Mouse (Mus musculus): ENCODE measurements around the gene Por. TPM values are rescaled to one million over a fixed set of nuclear protein-coding genes. Genes with fewer than 3 reads are reported as not detected.

Por gene
- polyA plus RNA-seq, 1 experiment from 2014 or later, result 135 TPM

DNA sequence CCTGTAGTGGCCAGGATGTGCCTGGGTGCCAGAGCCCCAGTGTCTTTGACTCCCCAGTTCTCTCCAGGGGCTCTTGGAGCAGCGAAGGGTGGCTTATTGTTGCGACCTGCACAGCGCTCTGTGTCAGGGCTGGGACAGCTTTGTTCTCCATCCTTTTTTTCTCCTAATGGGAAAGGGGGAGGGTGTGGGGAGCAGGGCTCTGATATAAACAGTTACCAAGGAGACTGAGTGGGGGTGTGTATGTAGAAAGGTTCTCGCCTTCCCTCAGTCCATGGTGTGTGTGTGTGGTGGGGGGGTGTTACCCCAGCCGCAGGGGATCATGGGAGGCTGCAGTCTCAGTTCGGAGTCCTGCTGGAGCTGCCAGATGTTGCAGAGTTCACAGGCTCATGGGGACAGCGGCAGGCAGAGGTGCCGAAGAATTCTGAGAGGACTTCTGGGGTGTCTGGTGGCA is 55.6 kb downstream of the Por start:
- Histone ChIP-seq H3K4me2 (replicated peaks; ENCODE audit: low read depth, low read length) (no peak overlapping the region; the same call in 1 of the 2 replicates), H3K36me3 (ENCODE audit: insufficient read depth, low read length) (peaks cover 12% of the 10 kb centered on the region; the same call in 1 of the 2 replicates), H3K4me1 (ENCODE audit: insufficient read depth, low read depth, low read length) (peaks cover 4% of the 10 kb centered on the region; the same call in 1 of the 2 replicates), H3K27me3 (replicated peaks; ENCODE audit: insufficient read depth, low read length) (no peaks in the 10 kb centered on the region), H3K4me3 (ENCODE audit: low read depth, low read length) (no peak overlapping the region), H3K27ac (ENCODE audit: low read length) (no peak overlapping the region; the same call in 1 of the 2 replicates), H3K9me3 (ENCODE audit: low read length) (no peaks in the 10 kb centered on the region), H3K9ac (replicated peaks; ENCODE audit: low read depth) (no peak overlapping the region)
- DNase-seq (ENCODE audit: low spot score) (peak; percentile 65), ATAC-seq (peak; percentile 81)
- 31% methylated on average over 8 of the region's 8 CpGs for WGBS
- no peak for TF ChIP-seq CTCF (IDR thresholded peaks at IDR 0.05)
- no peak for TF ChIP-seq EP300 (IDR thresholded peaks at IDR 0.05)

DNA sequence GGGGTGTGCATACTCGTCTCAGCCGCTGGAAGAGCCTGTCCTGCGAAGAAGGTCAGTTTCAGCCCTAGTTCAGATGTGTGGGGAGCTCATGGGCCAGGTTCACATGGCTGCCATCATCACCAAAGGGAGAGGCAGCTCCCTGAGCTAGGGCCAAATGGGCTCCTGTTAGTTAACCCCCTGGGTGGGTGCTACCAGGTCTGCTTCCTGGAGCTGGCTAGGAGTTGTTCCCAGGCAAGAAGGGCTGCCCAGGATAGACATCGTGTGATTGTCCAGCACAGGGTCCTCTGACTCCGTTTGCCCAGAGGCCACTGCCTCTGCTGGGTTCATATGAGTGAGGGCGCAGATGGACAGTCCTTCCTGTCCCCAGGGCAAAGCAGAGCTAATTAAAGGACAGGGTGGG is 56.2 kb downstream of the Por start:
- Histone ChIP-seq H3K9me3 (ENCODE audit: low read length) (no peaks in the 10 kb centered on the region), H3K36me3 (ENCODE audit: insufficient read depth, low read length) (peaks cover 17% of the 10 kb centered on the region), H3K4me1 (ENCODE audit: insufficient read depth, low read depth, low read length) (peaks cover 4% of the 10 kb centered on the region; the same call in 1 of the 2 replicates), H3K4me2 (replicated peaks; ENCODE audit: low read depth, low read length) (no peak overlapping the region; the same call in 1 of the 2 replicates), H3K4me3 (ENCODE audit: low read depth, low read length) (no peak overlapping the region), H3K27me3 (replicated peaks; ENCODE audit: insufficient read depth, low read length) (no peaks in the 10 kb centered on the region), H3K9ac (replicated peaks; ENCODE audit: low read depth) (no peak overlapping the region), H3K27ac (ENCODE audit: low read length) (no peak overlapping the region)
- DNase-seq (ENCODE audit: low spot score), result no peak
- TF ChIP-seq CTCF (IDR thresholded peaks at IDR 0.05), result no peak
- TF ChIP-seq EP300 (IDR thresholded peaks at IDR 0.05), result no peak
- no peak for ATAC-seq
- WGBS, result 40% methylated on average over 6 of the region's 6 CpGs

DNA sequence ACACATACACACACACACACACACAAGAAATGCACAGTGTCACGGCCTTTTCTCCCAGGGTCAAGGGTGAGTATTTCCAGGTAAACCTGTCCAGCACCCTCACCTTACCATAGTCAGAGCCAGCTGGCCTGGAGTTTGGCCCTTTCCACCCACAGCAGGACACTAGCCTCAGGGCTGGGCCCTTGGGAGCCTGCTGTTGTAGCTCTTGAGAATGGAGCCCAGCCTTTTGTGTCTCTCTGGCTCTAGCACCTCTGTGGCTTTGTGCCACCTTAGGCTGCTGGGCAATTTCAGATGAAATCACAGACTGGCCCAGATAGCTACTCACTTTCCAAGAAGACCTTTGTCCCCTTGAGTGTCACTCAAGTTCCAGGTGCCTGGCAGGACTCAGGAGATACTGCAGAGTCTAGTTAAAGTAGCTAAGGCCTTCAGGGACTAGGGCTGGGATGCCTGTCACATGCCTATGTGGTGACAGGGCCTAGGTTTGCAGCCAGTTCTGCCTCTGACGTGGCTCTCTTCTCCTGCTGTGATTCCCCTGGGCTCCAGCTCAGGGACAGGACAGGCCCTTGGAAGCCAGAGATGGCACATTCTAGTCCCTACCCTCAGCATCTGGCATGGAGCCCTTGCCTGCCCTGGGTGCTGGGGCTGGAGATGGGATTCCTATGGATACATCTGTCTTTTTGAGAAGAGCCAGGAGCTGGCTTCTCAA is 57.0 kb downstream of the Por start:
- no peak overlapping the region for H3K9ac ChIP-seq (replicated peaks; ENCODE audit: low read depth)
- DNase-seq (ENCODE audit: low spot score), result no peak
- no peak overlapping the region for H3K4me3 ChIP-seq (ENCODE audit: low read depth, low read length)
- WGBS, result 79% methylated on average over 2 of the region's 2 CpGs
- H3K4me1 ChIP-seq (ENCODE audit: insufficient read depth, low read depth, low read length), result peaks cover 4% of the 10 kb centered on the region; the same call in 1 of the 2 replicates
- no peaks in the 10 kb centered on the region for H3K9me3 ChIP-seq (ENCODE audit: low read length)
- H3K27me3 ChIP-seq (replicated peaks; ENCODE audit: insufficient read depth, low read length), result no peaks in the 10 kb centered on the region
- no peak overlapping the region for H3K4me2 ChIP-seq (replicated peaks; ENCODE audit: low read depth, low read length)
- no peak overlapping the region for H3K27ac ChIP-seq (ENCODE audit: low read length)
- no peak for ATAC-seq
- peaks cover 25% of the 10 kb centered on the region for H3K36me3 ChIP-seq (ENCODE audit: insufficient read depth, low read length)
- TF ChIP-seq EP300 (IDR thresholded peaks at IDR 0.05) (no peak), CTCF (IDR thresholded peaks at IDR 0.05) (no peak)

DNA sequence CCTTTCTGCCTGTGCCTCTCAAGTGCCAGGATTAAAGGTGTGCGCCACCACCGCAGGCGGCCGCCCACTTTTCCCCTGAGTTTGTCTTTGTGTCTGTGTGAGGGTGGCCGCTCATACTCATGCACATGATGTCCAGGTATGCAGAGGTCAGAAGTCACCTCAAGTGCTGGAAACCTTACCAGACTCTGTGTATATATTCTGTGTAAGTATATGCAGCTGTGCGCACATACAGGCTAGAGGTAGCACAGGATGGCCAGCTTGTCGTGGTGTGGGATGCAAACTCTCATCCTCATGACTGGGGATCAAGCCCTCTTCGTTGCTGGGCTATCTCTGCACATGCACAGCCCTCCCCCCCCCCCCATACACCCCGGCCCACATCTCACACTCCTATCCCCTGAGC is 58.0 kb downstream of the Por start:
- 82% methylated on average over 9 of the region's 9 CpGs for WGBS
- DNase-seq (ENCODE audit: low spot score) (no peak), ATAC-seq (no peak)
- Histone ChIP-seq H3K9me3 (ENCODE audit: low read length) (no peaks in the 10 kb centered on the region), H3K27me3 (replicated peaks; ENCODE audit: insufficient read depth, low read length) (no peaks in the 10 kb centered on the region), H3K27ac (ENCODE audit: low read length) (no peak overlapping the region), H3K36me3 (ENCODE audit: insufficient read depth, low read length) (peaks cover 36% of the 10 kb centered on the region), H3K4me1 (ENCODE audit: insufficient read depth, low read depth, low read length) (no peaks in the 10 kb centered on the region), H3K9ac (replicated peaks; ENCODE audit: low read depth) (no peak overlapping the region), H3K4me3 (ENCODE audit: low read depth, low read length) (no peak overlapping the region), H3K4me2 (replicated peaks; ENCODE audit: low read depth, low read length) (no peak overlapping the region)
- no peak for TF ChIP-seq CTCF (IDR thresholded peaks at IDR 0.05)
- no peak for TF ChIP-seq EP300 (IDR thresholded peaks at IDR 0.05)

DNA sequence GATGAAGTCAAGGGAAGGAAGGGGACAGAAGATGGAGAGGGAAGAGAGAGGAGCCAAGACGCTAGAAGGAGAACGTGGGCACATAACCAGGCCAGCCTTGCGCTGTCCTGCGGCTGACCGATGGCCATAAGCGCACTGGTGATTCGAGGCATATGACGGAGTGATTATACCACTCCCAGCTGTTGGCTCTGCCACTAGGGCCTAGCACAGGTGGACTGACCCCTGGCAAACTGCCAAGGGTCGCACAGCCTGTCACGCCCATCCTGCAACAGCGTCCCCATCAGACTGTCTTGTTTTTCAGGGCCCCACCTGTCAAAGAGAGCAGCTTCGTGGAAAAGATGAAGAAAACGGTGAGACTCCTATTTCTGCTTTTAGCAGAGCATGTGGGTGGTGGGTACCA is 58.5 kb downstream of the Por start:
- no peak for TF ChIP-seq CTCF (IDR thresholded peaks at IDR 0.05)
- TF ChIP-seq EP300 (IDR thresholded peaks at IDR 0.05), result no peak
- Histone ChIP-seq H3K36me3 (ENCODE audit: insufficient read depth, low read length) (peaks cover 41% of the 10 kb centered on the region), H3K9ac (replicated peaks; ENCODE audit: low read depth) (no peak overlapping the region), H3K9me3 (ENCODE audit: low read length) (no peaks in the 10 kb centered on the region), H3K27ac (ENCODE audit: low read length) (no peak overlapping the region), H3K4me3 (ENCODE audit: low read depth, low read length) (no peak overlapping the region), H3K27me3 (replicated peaks; ENCODE audit: insufficient read depth, low read length) (no peaks in the 10 kb centered on the region), H3K4me1 (ENCODE audit: insufficient read depth, low read depth, low read length) (no peaks in the 10 kb centered on the region), H3K4me2 (replicated peaks; ENCODE audit: low read depth, low read length) (no peak overlapping the region)
- DNase-seq (ENCODE audit: low spot score), result no peak
- WGBS, result 87% methylated on average over 13 of the region's 13 CpGs
- no peak for ATAC-seq

DNA sequence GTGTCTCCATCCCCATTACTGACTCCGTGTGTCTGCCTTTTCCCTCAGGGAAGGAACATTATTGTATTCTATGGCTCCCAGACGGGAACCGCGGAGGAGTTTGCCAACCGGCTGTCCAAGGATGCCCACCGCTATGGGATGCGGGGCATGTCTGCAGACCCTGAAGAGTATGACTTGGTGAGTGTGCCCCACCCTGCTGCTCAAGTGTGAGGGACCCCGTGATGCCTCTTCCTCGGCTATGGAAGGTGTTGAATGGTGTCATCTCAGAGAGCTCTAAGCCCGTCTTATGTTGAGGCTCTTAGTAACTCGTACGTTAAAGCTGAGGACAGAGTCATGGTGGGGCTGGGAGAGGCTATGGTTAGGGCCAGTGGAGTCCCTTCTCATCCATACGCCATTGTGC is 59.5 kb downstream of the Por start:
- no peaks in the 10 kb centered on the region for H3K9me3 ChIP-seq (ENCODE audit: low read length)
- no peak for TF ChIP-seq CTCF (IDR thresholded peaks at IDR 0.05)
- TF ChIP-seq EP300 (IDR thresholded peaks at IDR 0.05), result no peak
- no peak overlapping the region for H3K27ac ChIP-seq (ENCODE audit: low read length)
- H3K4me1 ChIP-seq (ENCODE audit: insufficient read depth, low read depth, low read length), result no peaks in the 10 kb centered on the region
- H3K4me3 ChIP-seq (ENCODE audit: low read depth, low read length), result no peak overlapping the region
- DNase-seq (ENCODE audit: low spot score) (no peak), ATAC-seq (no peak)
- H3K9ac ChIP-seq (replicated peaks; ENCODE audit: low read depth), result no peak overlapping the region
- H3K36me3 ChIP-seq (ENCODE audit: insufficient read depth, low read length), result peaks cover 51% of the 10 kb centered on the region
- WGBS, result 92% methylated on average over 13 of the region's 13 CpGs
- no peak overlapping the region for H3K4me2 ChIP-seq (replicated peaks; ENCODE audit: low read depth, low read length)
- H3K27me3 ChIP-seq (replicated peaks; ENCODE audit: insufficient read depth, low read length), result no peaks in the 10 kb centered on the region
